Mouse (Mus musculus) heart, postnatal 25 days (tissue): ENCODE measurements at regions not wholly inside any gene's neighbourhood (a gene's known extent, or its start where the extent isn't known, plus 50 kb on each side); places are given as distances from the start of the nearest gene placed in this dataset.

ENCODE experiments used
- DNase-seq: peaks from one replicate; pipeline ENCODE4 v3.0.0; 2022; ENCODE audit warnings: low spot score
- intact Hi-C: fragments of 180-260 bp; cut with DNase I; formaldehyde crosslinking; loops from one replicate; pipeline ENCODE4 v1.15.1; 2025

- DNase-seq = no peak
- intact Hi-C loops = no loop called here
These were observed 882.8 kb downstream of the Tecrl start for GRCm38 (mm10) chr5:82472146-82472545.

- no peak for DNase-seq
- intact Hi-C loops = no loop called here
These were observed 890.7 kb downstream of the Tecrl start for GRCm38 (mm10) chr5:82464272-82464671.

GRCm38 (mm10) chr5:82441288-82441687 lies 913.7 kb downstream of the Tecrl start:
- no peak for DNase-seq
- intact Hi-C loops = no loop called here

GRCm38 (mm10) chr5:82440126-82440525 lies 914.9 kb downstream of the Tecrl start:
- no peak for DNase-seq
- intact Hi-C loops = no loop called here

- no peak for DNase-seq
- intact Hi-C loops = no loop called here
These were observed 934.6 kb downstream of the Tecrl start for GRCm38 (mm10) chr5:82420396-82420795.

GRCm38 (mm10) chr5:82396632-82397234 lies 958.3 kb downstream of the Tecrl start:
- intact Hi-C loops = no loop called here
- no peak for DNase-seq

- intact Hi-C loops = no loop called here
- DNase-seq = no peak
These were observed 993.4 kb downstream of the Tecrl start for GRCm38 (mm10) chr5:82361624-82362023.

GRCm38 (mm10) chr5:82356336-82356735 lies 998.7 kb downstream of the Tecrl start:
- intact Hi-C loops = no loop called here
- no peak for DNase-seq

GRCm38 (mm10) chr5:82351089-82351488 lies 1003.9 kb downstream of the Tecrl start:
- DNase-seq = no peak
- intact Hi-C loops = no loop called here

- intact Hi-C loops = loop anchor here (5.0 kb wide), 1 partner anchor 824 kb away; no protein-coding TSS in a partner anchor
- DNase-seq = no peak
These were observed 1008.3 kb downstream of the Tecrl start for GRCm38 (mm10) chr5:82346672-82347071.

- no peak for DNase-seq
- intact Hi-C loops = no loop called here
These were observed 1030.6 kb downstream of the Tecrl start for GRCm38 (mm10) chr5:82324354-82324753.

- intact Hi-C loops = no loop called here
- no peak for DNase-seq
These were observed 1035.2 kb downstream of the Tecrl start for GRCm38 (mm10) chr5:82319709-82320333.

GRCm38 (mm10) chr5:82312054-82312453 lies 1042.9 kb downstream of the Tecrl start:
- intact Hi-C loops = no loop called here
- no peak for DNase-seq

- DNase-seq = no peak
- intact Hi-C loops = no loop called here
These were observed 1066.7 kb downstream of the Tecrl start for GRCm38 (mm10) chr5:82288069-82288845.

- intact Hi-C loops = no loop called here
- DNase-seq = no peak
These were observed 1101.5 kb downstream of the Tecrl start for GRCm38 (mm10) chr5:82253356-82254104.

- no peak for DNase-seq
- intact Hi-C loops = no loop called here
These were observed 1128.7 kb downstream of the Tecrl start for GRCm38 (mm10) chr5:82226329-82226728.

- intact Hi-C loops = no loop called here
- no peak for DNase-seq
These were observed 1131.4 kb downstream of the Tecrl start for GRCm38 (mm10) chr5:82223622-82224021.

- intact Hi-C loops = no loop called here
- no peak for DNase-seq
These were observed 1151.4 kb downstream of the Tecrl start for GRCm38 (mm10) chr5:82203606-82204005.
